Mouse (Mus musculus) subcutaneous adipose tissue, adult 2 months (tissue): Measurements from ENCODE around the gene Pom121l12. TPM values are rescaled to one million over a fixed set of nuclear protein-coding genes. Genes with fewer than 3 reads are reported as not detected.

ENCODE experiments used
- polyA plus RNA-seq: library from polyadenylated mRNA; depleted of rRNA; stranded (reverse); fragments of >200 nt; gene quantifications from 2 replicates; pipeline ENCODE4 v1.2.3, GENCODE M21; 2012; ENCODE audit warnings: low replicate concordance; rRNA removed

Gene Pom121l12
- not detected in 2 replicates for polyA plus RNA-seq

DNA sequence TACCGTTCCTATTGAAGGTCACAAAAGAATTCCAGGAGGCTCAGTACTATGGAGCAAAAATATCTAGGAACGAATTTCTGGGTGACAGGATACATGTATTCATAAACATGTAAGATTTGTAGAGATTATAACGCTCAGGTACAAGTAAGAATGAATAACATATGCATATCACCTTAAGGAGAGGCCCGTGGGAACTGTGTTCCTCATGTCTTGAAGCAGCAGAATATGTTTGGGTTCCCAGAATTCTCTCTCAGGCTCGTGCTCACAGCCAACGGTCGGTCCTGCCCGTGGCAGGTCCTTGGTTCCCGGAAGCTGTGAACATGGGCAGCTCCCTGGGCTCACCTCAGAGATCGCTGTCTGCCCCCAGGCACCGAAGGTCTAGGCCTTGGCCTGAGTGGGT is at the start of gene Pom121l12:
Gene Pom121l12, plus strand, starts transcription at position 301 of the 400 bp plus-strand sequence.

